Mouse (Mus musculus): ENCODE results near the gene Ifi206. TPM values are rescaled to one million over a fixed set of nuclear protein-coding genes. Genes with fewer than 3 reads are reported as not detected.
A peak's percentile ranks its signal among the peaks of the same experiment; 100 is the strongest.
"Not testable (repeated sequence)": the region's sequence is repeated elsewhere in the genome, so short reads cannot be mapped to it uniquely, and the experiment has no call there.

Ifi206 gene
- total RNA-seq (2014; rRNA removed) = 0.67 and 1.4 TPM in 2 replicates
- 0.26 and 1.3 TPM in 2 replicates for polyA plus RNA-seq (2012; rRNA removed)

GRCm38 (mm10) chr1:173490812-173491480 lies at the start of gene Ifi206:
TSS of gene Ifi206 (minus strand) at chr1:173491041.
- not testable (repeated sequence) for H3K27ac ChIP-seq (replicated peaks; ENCODE audit: insufficient read depth, low read depth, low read length); H3K4me3 ChIP-seq (ENCODE audit: insufficient read depth, low read depth, low read length); H3K79me2 ChIP-seq (ENCODE audit: control insufficient read depth, insufficient read depth, low read length); H3K36me3 ChIP-seq (ENCODE audit: control insufficient read depth, insufficient read depth, low read length); H3K4me1 ChIP-seq (ENCODE audit: control insufficient read depth, insufficient read depth, low read length); H3K27me3 ChIP-seq (ENCODE audit: control insufficient read depth, insufficient read depth, low read length); H3K9ac ChIP-seq (ENCODE audit: low read depth, low read length)
- WGBS = 53% methylated on average over 3 of the region's 3 CpGs
- DNase-seq (ENCODE audit: extremely low read depth, low read depth, low spot score) = peak; percentile 11

- 81% methylated on average over 3 of the region's 3 CpGs for WGBS
Observed at GRCm38 (mm10) chr1:173535791-173536190, 45.0 kb upstream of the Ifi206 start, which contains the start of gene Ifi214. TSS of gene Ifi214 (minus strand) at chr1:173535957.

GRCm38 (mm10) chr1:173521452-173521851 lies 30.6 kb upstream of the Ifi206 start:
- Histone ChIP-seq H3K9ac (ENCODE audit: low read depth, low read length) (no peak overlapping the region), H3K27ac (replicated peaks; ENCODE audit: insufficient read depth, low read depth, low read length) (no peak overlapping the region), H3K79me2 (ENCODE audit: control insufficient read depth, insufficient read depth, low read length) (no peaks in the 10 kb centered on the region), H3K4me3 (ENCODE audit: insufficient read depth, low read depth, low read length) (no peak overlapping the region), H3K36me3 (ENCODE audit: control insufficient read depth, insufficient read depth, low read length) (no peaks in the 10 kb centered on the region), H3K27me3 (ENCODE audit: control insufficient read depth, insufficient read depth, low read length) (no peaks in the 10 kb centered on the region), H3K4me1 (ENCODE audit: control insufficient read depth, insufficient read depth, low read length) (no peaks in the 10 kb centered on the region)
- TF ChIP-seq POLR2A (IDR thresholded peaks at IDR 0.05; ENCODE audit: extremely low read depth, insufficient read depth, low read length) (no peak), CTCF (IDR thresholded peaks at IDR 0.05; ENCODE audit: low read depth, low read length) (no peak)
- no peak for DNase-seq (ENCODE audit: extremely low read depth, low read depth, low spot score)

More at GRCm38 (mm10) chr1:173535791-173536190, 45.0 kb upstream of the Ifi206 start, which contains the start of gene Ifi214:
- H3K36me3 ChIP-seq (ENCODE audit: control insufficient read depth, insufficient read depth, low read length); H3K4me1 ChIP-seq (ENCODE audit: control insufficient read depth, insufficient read depth, low read length); H3K79me2 ChIP-seq (ENCODE audit: control insufficient read depth, insufficient read depth, low read length); H3K27me3 ChIP-seq (ENCODE audit: control insufficient read depth, insufficient read depth, low read length); H3K9ac ChIP-seq (ENCODE audit: low read depth, low read length); H3K4me3 ChIP-seq (ENCODE audit: insufficient read depth, low read depth, low read length); DNase-seq (ENCODE audit: extremely low read depth, low read depth, low spot score); H3K27ac ChIP-seq (replicated peaks; ENCODE audit: insufficient read depth, low read depth, low read length): not testable (repeated sequence)

- not testable (repeated sequence) for H3K79me2 ChIP-seq (ENCODE audit: control insufficient read depth, insufficient read depth, low read length); H3K4me3 ChIP-seq (ENCODE audit: insufficient read depth, low read depth, low read length); H3K9ac ChIP-seq (ENCODE audit: low read depth, low read length); DNase-seq (ENCODE audit: extremely low read depth, low read depth, low spot score); H3K27me3 ChIP-seq (ENCODE audit: control insufficient read depth, insufficient read depth, low read length); H3K27ac ChIP-seq (replicated peaks; ENCODE audit: insufficient read depth, low read depth, low read length); H3K36me3 ChIP-seq (ENCODE audit: control insufficient read depth, insufficient read depth, low read length); H3K4me1 ChIP-seq (ENCODE audit: control insufficient read depth, insufficient read depth, low read length)
- 95% methylated on average over 2 of the region's 2 CpGs for WGBS
Observed at GRCm38 (mm10) chr1:173510595-173510994, 19.8 kb upstream of the Ifi206 start.

GRCm38 (mm10) chr1:173491483-173491882 lies 642 bp upstream of the Ifi206 start:
- not testable (repeated sequence) for H3K27me3 ChIP-seq (ENCODE audit: control insufficient read depth, insufficient read depth, low read length); DNase-seq (ENCODE audit: extremely low read depth, low read depth, low spot score); H3K27ac ChIP-seq (replicated peaks; ENCODE audit: insufficient read depth, low read depth, low read length); H3K4me1 ChIP-seq (ENCODE audit: control insufficient read depth, insufficient read depth, low read length); H3K9ac ChIP-seq (ENCODE audit: low read depth, low read length); H3K36me3 ChIP-seq (ENCODE audit: control insufficient read depth, insufficient read depth, low read length); H3K79me2 ChIP-seq (ENCODE audit: control insufficient read depth, insufficient read depth, low read length); H3K4me3 ChIP-seq (ENCODE audit: insufficient read depth, low read depth, low read length)

GRCm38 (mm10) chr1:173481182-173481574 lies 9.7 kb downstream of the Ifi206 start:
- 82% methylated on average over 3 of the region's 3 CpGs for WGBS
- not testable (repeated sequence) for H3K4me3 ChIP-seq (ENCODE audit: insufficient read depth, low read depth, low read length)

GRCm38 (mm10) chr1:173480399-173481181 lies 10.3 kb downstream of the Ifi206 start:
- H3K36me3 ChIP-seq (ENCODE audit: control insufficient read depth, insufficient read depth, low read length); H3K4me3 ChIP-seq (ENCODE audit: insufficient read depth, low read depth, low read length); H3K79me2 ChIP-seq (ENCODE audit: control insufficient read depth, insufficient read depth, low read length); DNase-seq (ENCODE audit: extremely low read depth, low read depth, low spot score); H3K4me1 ChIP-seq (ENCODE audit: control insufficient read depth, insufficient read depth, low read length); H3K9ac ChIP-seq (ENCODE audit: low read depth, low read length); H3K27me3 ChIP-seq (ENCODE audit: control insufficient read depth, insufficient read depth, low read length); H3K27ac ChIP-seq (replicated peaks; ENCODE audit: insufficient read depth, low read depth, low read length): not testable (repeated sequence)
- 88% methylated on average over 5 of the region's 5 CpGs for WGBS

More at GRCm38 (mm10) chr1:173481182-173481574, 9.7 kb downstream of the Ifi206 start:
- not testable (repeated sequence) for H3K79me2 ChIP-seq (ENCODE audit: control insufficient read depth, insufficient read depth, low read length); H3K36me3 ChIP-seq (ENCODE audit: control insufficient read depth, insufficient read depth, low read length); DNase-seq (ENCODE audit: extremely low read depth, low read depth, low spot score); H3K9ac ChIP-seq (ENCODE audit: low read depth, low read length); H3K27ac ChIP-seq (replicated peaks; ENCODE audit: insufficient read depth, low read depth, low read length); H3K27me3 ChIP-seq (ENCODE audit: control insufficient read depth, insufficient read depth, low read length); H3K4me1 ChIP-seq (ENCODE audit: control insufficient read depth, insufficient read depth, low read length)

Measured in liver, adult 2 months (tissue).